Mouse (Mus musculus): ENCODE measurements at regions not wholly inside any gene's neighbourhood (a gene's known extent, or its start where the extent isn't known, plus 50 kb on each side); places are given as distances from the start of the nearest gene placed in this dataset.

GRCm38 (mm10) chr12:27507523-27508225 is 165.3 kb upstream of the Sox11 start:
- Histone ChIP-seq H3K27ac (ENCODE audit: insufficient read depth, low read depth, low read length) (no peak overlapping the region), H3K4me1 (ENCODE audit: control insufficient read depth, insufficient read depth, insufficient read length, low read length) (peaks cover 5% of the 10 kb centered on the region; the same call in 1 of the 2 replicates), H3K36me3 (ENCODE audit: control insufficient read depth, insufficient read depth, low read length) (no peaks in the 10 kb centered on the region), H3K27me3 (ENCODE audit: control insufficient read depth, insufficient read depth, low read length) (no peaks in the 10 kb centered on the region), H3K4me3 (ENCODE audit: low read depth, low read length) (no peak overlapping the region)
- no peak for TF ChIP-seq POLR2A (IDR thresholded peaks at IDR 0.05; ENCODE audit: low read depth, low read length)
- no peak for TF ChIP-seq CTCF (IDR thresholded peaks at IDR 0.05; ENCODE audit: extremely low read depth, insufficient read length, insufficient replicate concordance, low read depth, low read length)
- 19% methylated on average over 5 of the region's 5 CpGs for WGBS

- Histone ChIP-seq H3K27me3 (ENCODE audit: control insufficient read depth, insufficient read depth, low read length) (no peaks in the 10 kb centered on the region), H3K4me1 (ENCODE audit: control insufficient read depth, insufficient read depth, insufficient read length, low read length) (peaks cover 5% of the 10 kb centered on the region; the same call in 1 of the 2 replicates), H3K36me3 (ENCODE audit: control insufficient read depth, insufficient read depth, low read length) (no peaks in the 10 kb centered on the region), H3K4me3 (ENCODE audit: low read depth, low read length) (no peak overlapping the region), H3K27ac (ENCODE audit: insufficient read depth, low read depth, low read length) (no peak overlapping the region)
- 66% methylated on average over 6 of the region's 6 CpGs for WGBS
- TF ChIP-seq POLR2A (IDR thresholded peaks at IDR 0.05; ENCODE audit: low read depth, low read length): no peak
- TF ChIP-seq CTCF (IDR thresholded peaks at IDR 0.05; ENCODE audit: extremely low read depth, insufficient read length, insufficient replicate concordance, low read depth, low read length): no peak
Measured at GRCm38 (mm10) chr12:27502716-27503486, 160.5 kb upstream of the Sox11 start.

DNA sequence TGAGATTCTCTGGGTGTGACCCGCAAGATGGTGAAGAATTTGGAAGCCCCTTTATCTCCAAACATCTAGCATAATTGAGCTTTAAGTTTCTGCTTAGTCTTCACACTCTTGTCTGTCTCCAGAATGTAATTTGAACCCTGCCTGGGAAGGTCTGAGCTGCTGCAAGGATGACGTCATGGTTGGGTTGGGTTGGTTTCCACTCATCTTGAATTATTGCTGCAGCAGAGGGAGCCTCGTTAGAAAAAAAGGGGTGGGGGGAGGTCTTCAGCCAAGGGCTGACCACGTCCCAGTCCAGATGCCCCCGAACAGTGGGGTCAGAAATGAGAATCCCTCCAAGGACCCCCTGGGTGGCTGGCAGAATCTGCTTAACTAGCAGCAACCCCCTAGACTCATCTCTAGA is 158.1 kb upstream of the Sox11 start:
- Histone ChIP-seq H3K4me1 (ENCODE audit: control insufficient read depth, insufficient read depth, insufficient read length, low read length) (peaks cover 5% of the 10 kb centered on the region; the same call in 1 of the 2 replicates), H3K4me3 (ENCODE audit: low read depth, low read length) (no peak overlapping the region), H3K27ac (ENCODE audit: insufficient read depth, low read depth, low read length) (no peak overlapping the region), H3K27me3 (ENCODE audit: control insufficient read depth, insufficient read depth, low read length) (no peaks in the 10 kb centered on the region), H3K36me3 (ENCODE audit: control insufficient read depth, insufficient read depth, low read length) (no peaks in the 10 kb centered on the region)
- TF ChIP-seq POLR2A (IDR thresholded peaks at IDR 0.05; ENCODE audit: low read depth, low read length) (no peak), CTCF (IDR thresholded peaks at IDR 0.05; ENCODE audit: extremely low read depth, insufficient read length, insufficient replicate concordance, low read depth, low read length) (no peak)
- WGBS: 59% methylated on average over 5 of the region's 5 CpGs

DNA sequence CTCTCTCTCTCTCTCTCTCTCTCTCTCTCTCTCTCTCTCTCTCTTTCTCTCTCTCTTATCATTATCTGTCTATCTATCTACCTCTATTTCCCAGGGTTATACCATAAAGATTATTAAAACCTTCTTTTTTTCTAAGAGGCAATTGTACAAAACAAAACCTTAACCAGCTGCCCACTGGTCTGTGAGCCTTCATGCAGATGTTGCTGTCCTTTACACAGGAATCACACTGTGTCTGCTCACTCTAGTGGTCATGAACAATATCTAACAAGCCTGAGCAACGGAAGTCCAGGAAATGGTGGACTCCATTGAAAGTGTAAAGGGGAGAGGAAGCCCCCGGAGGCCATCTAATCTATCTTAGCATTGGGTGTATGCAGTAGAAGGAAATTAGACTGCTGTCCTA is 156.9 kb upstream of the Sox11 start:
- Histone ChIP-seq H3K27ac (ENCODE audit: insufficient read depth, low read depth, low read length) (no peak overlapping the region), H3K4me1 (ENCODE audit: control insufficient read depth, insufficient read depth, insufficient read length, low read length) (peaks cover 5% of the 10 kb centered on the region; the same call in 1 of the 2 replicates), H3K36me3 (ENCODE audit: control insufficient read depth, insufficient read depth, low read length) (no peaks in the 10 kb centered on the region), H3K4me3 (ENCODE audit: low read depth, low read length) (no peak overlapping the region), H3K27me3 (ENCODE audit: control insufficient read depth, insufficient read depth, low read length) (no peaks in the 10 kb centered on the region)
- TF ChIP-seq POLR2A (IDR thresholded peaks at IDR 0.05; ENCODE audit: low read depth, low read length) (no peak), CTCF (IDR thresholded peaks at IDR 0.05; ENCODE audit: extremely low read depth, insufficient read length, insufficient replicate concordance, low read depth, low read length) (no peak)
- WGBS: 67% methylated on average over 2 of the region's 2 CpGs

DNA sequence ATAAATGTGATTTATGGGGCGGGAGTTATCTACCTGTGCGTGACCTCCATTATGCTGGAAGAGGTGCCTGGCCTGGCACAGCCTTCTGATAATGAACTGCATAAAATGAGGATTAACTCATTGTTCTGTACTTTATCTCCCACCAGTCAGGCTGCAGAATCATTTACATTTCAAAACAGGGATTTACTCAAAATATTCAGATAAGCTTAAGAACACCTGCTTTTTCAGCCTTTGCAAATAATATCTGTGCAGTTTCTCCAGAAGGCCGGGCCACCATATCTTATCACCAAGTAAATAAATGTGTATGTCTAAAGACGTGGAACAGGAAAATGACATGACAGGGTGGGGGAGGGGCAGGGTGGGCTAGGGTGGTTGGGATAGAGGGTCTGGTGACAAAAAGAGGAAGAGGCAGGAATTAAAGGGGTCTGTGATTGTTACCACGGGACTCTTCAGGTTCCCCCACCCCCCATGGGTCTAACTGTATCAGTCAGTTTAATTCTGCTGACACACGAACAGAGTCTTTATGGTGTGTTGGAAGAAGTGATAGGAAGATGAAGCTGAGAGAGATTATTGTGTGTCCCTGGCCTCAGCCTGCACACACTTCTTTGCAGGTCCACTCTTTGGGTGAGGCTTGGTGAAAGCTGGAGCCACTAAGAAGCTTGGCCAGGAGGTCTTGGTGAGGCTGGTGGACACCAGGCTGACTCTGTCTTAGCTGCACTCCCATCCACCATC is 154.6 kb upstream of the Sox11 start:
- no peaks in the 10 kb centered on the region for H3K36me3 ChIP-seq (ENCODE audit: control insufficient read depth, insufficient read depth, low read length)
- H3K27me3 ChIP-seq (ENCODE audit: control insufficient read depth, insufficient read depth, low read length): no peaks in the 10 kb centered on the region
- 29% methylated on average over 6 of the region's 6 CpGs for WGBS
- peaks cover 5% of the 10 kb centered on the region; the same call in 1 of the 2 replicates for H3K4me1 ChIP-seq (ENCODE audit: control insufficient read depth, insufficient read depth, insufficient read length, low read length)
- TF ChIP-seq CTCF (IDR thresholded peaks at IDR 0.05; ENCODE audit: extremely low read depth, insufficient read length, insufficient replicate concordance, low read depth, low read length) (no peak), POLR2A (IDR thresholded peaks at IDR 0.05; ENCODE audit: low read depth, low read length) (no peak)
- H3K27ac ChIP-seq (ENCODE audit: insufficient read depth, low read depth, low read length): no peak overlapping the region
- no peak overlapping the region for H3K4me3 ChIP-seq (ENCODE audit: low read depth, low read length)

DNA sequence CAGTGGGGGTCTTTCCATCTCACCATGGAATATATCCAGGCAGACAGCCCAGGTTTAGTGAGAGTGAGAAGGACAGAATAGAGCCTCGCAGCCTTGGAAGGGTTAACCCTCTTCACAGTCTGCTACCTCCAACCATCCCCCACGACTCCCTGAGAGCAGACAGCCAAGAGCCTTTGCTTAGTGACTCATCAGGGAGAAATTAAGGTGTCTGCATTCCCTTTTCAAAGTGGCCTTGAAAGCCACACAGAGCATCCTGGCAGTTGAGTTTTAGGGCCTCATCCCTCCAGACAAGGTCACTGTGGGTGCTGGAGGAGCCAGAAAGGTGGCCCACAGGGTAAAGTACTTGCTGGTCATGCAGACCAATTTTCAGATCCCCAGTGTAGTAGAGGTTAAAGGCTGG is 149.9 kb upstream of the Sox11 start:
- no peak for TF ChIP-seq POLR2A (IDR thresholded peaks at IDR 0.05; ENCODE audit: low read depth, low read length)
- no peak for TF ChIP-seq CTCF (IDR thresholded peaks at IDR 0.05; ENCODE audit: extremely low read depth, insufficient read length, insufficient replicate concordance, low read depth, low read length)
- peaks cover 3% of the 10 kb centered on the region; the same call in 1 of the 2 replicates for H3K4me1 ChIP-seq (ENCODE audit: control insufficient read depth, insufficient read depth, insufficient read length, low read length)
- H3K27ac ChIP-seq (ENCODE audit: insufficient read depth, low read depth, low read length): no peak overlapping the region
- no peaks in the 10 kb centered on the region for H3K36me3 ChIP-seq (ENCODE audit: control insufficient read depth, insufficient read depth, low read length)
- H3K27me3 ChIP-seq (ENCODE audit: control insufficient read depth, insufficient read depth, low read length): no peaks in the 10 kb centered on the region
- 39% methylated on average over 2 of the region's 2 CpGs for WGBS
- H3K4me3 ChIP-seq (ENCODE audit: low read depth, low read length): no peak overlapping the region

DNA sequence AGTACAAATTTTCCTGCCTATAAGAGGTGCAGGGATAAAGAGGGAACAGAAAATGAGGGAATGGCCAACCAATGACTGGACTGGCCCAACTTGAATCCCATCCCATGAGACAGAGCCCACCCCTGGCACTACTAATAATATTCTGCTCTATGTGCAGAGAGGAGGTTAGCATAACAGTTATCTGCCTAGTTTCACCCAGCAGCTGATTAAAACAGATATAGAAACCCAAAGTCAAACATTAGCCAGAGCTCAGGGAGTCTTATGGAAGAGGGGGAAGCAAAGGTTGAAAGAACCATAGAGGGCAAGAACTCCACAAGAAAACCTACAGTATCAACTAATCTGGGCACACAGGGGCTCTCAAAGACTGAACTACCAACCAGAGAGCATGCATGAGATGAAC is 138.9 kb upstream of the Sox11 start:
- H3K4me1 ChIP-seq (ENCODE audit: control insufficient read depth, insufficient read depth, insufficient read length, low read length): no peaks in the 10 kb centered on the region
- H3K27me3 ChIP-seq (ENCODE audit: control insufficient read depth, insufficient read depth, low read length): no peaks in the 10 kb centered on the region
- H3K27ac ChIP-seq (ENCODE audit: insufficient read depth, low read depth, low read length): no peak overlapping the region
- no peak overlapping the region for H3K4me3 ChIP-seq (ENCODE audit: low read depth, low read length)
- no peaks in the 10 kb centered on the region for H3K36me3 ChIP-seq (ENCODE audit: control insufficient read depth, insufficient read depth, low read length)
- no peak for TF ChIP-seq POLR2A (IDR thresholded peaks at IDR 0.05; ENCODE audit: low read depth, low read length)

Measured in small intestine, adult 2 months (tissue).